Mouse (Mus musculus) adrenal gland, postnatal 10 days (tissue): ENCODE results near the gene Ttn. TPM values are rescaled to one million over a fixed set of nuclear protein-coding genes. Genes with fewer than 3 reads are reported as not detected.
A peak's percentile ranks its signal among the peaks of the same experiment; 100 is the strongest.

ENCODE experiments used
- DNase-seq: peaks from one replicate; pipeline ENCODE4 v3.0.0; 2021; ENCODE audit warnings: mixed read lengths
- total RNA-seq, 2 experiments: library from RNA; stranded (reverse); gene quantifications; 2 replicates each; pipeline ENCODE4 v1.2.3; 2021

Ttn gene
- total RNA-seq, 2 experiments from 2014 or later, result 87.1 to 370 TPM

DNA sequence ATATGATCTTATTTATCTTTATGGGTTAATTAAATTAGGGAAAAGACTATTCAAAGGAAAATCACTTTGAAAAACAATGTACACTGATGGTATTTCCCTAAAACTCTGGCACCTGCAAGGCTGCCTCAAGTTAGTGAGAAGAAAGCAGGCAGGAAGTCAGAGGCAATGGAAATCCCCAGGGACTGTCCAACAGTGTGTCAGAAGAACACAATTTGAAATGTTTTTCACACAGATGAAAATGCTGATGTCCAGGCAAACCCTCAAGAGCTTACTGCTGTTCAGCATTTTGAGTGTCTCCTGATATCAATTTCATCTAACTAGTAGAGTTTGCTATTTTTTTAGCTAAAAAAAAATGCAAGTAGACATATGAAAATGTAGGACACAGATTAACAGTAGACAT is 161.9 kb downstream of the Ttn start:
- DNase-seq, result no peak

DNA sequence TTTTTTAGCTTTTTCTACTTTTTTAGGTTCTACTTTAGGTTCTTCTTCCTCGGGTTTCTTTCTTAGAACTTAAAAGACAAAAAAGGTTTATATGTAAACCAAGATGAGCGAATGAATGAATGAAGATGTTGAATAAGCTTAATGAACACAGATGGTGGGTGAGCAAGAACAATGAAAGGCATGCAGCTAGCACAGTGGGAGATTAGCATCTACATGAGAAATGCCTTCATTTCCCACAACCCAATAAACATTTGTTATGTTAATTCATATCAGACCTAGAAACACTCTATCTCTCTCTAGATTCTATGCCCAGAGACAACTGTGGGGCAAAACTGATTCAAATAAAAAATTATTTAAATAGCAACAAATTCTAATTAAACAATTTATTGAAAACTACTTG is 164.6 kb downstream of the Ttn start:
- DNase-seq, result no peak

DNA sequence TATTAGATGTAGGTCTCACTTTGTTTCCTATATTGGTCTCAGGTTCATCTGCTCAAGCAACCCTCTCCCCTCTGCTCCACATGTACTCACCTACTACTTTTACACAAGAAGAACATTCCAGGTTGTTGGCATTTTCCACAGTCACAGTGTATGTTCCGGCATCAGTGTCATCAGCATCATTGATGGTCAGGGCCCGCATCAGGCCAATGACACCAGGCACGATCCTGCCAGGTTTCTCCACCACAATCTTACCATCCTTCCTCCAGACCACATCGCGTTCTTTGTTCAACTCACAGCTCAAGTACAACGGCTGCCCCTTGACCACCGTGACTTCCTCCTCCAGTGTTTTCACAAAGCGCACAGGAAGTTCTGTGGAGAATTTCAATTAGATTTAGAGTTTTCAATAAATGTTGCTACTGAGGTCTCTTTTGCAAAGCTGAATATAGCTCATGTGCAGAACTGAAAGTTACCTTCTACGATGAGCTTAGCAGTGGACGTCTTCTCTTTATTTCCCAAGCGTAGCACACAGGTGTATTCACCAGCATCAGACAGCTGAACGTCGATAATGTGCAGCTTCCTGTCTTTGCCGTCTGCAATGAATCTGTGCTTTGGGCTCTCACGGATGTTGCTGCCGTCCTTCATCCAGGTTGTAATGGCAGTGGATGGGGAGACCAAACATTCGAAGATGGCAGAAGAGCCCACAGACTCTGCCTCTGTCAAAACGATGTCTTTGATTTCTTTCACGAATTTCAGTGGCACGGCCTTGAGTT is 168.1 kb downstream of the Ttn start:
- DNase-seq, result no peak

DNA sequence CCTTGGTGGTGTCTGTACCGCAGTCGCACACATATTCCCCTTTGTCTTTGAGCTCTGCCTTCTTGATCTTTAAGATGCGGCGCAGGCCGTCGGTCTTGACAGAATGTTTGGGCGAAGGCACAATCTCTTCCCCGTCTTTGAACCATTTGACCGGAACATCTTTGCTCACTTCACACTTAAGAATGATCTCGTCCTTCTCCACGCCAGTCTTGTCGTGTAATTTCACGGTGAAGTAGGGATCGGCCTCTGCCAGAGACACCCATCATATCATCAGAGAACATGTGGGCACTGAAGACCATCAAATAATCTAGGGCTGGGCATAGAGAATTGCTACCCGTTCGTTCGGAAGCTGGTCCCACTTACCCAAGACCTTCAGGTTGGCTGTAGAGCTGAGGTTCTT is 171.2 kb downstream of the Ttn start:
- DNase-seq, result no peak

DNA sequence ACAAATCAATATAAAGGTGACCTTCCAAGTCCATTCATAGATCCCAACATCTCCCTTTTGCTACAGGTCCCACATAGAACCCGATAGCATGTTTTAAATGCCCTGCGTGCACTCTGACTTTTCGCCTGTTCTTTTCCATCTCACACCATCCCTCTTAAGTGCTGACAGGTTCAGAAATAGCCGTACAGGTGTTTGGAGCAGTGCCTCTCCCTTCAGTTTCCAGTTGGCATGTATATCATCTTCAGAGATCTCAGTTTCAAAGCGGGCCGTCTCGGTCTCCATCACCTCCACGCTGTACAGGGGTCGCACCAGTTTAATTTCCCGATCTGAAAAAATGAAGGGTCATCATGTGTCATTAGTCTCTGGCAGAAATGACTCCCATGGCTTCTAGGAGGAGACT is 174.0 kb downstream of the Ttn start:
- DNase-seq, result no peak

DNA sequence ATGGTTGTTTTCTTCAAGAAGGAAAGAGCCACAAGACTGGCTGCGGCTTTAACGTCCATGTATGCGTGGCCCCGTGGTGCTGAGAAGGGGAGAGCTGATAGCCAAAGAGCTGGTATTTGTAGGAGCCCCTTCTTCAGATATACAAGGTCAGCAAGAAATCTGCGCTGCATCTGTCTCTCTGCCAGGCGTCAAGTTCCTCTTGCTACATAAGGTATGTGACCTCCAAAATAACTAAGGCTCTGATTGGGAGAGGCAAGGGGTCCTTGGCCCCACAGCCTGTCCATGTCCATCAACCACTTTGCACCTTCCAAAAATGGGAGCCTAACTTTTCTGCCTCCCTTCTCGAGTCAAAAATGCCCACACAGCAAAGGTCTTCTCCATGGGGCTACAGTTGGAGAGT is 175.1 kb downstream of the Ttn start:
- DNase-seq, result no peak

DNA sequence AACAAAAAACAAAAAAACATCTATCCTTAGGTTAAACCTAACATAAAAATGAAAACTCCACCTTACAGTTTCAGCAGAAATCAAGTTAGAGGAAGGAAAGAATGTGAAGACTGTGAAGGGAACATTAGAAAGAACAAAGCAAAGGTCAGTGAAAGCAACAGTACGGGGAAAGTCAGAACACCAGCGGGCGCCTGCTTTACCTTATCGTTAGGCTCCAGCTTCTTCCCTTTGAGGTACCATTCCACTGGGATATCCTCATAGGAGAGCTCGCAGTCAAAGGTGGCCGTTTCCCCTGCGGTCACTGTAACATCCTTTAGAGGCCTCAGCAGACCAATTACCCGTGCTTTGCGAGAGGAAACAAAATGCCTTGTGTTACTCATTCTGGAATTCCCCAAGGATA is 175.5 kb downstream of the Ttn start:
- no peak for DNase-seq

DNA sequence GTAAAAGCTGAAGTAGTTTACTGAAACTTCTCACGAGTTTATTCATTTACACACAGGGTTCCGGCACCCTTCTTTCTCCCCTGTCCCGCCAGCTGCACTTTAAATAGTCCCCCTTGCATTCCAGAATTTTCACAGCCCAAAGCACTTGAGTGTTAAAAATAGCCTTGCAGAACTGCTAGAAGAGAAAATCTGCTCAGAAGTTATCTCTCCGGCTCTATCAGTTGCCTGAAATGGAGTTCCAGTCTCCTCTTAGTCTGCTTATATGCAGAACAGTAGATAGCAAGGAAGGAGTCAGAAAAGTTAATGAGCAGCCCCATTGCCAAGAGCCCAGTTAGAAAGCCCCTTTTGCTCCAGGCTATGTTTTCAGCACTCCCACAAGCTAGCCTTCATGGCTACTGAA is 176.0 kb downstream of the Ttn start:
- DNase-seq, result no peak

DNA sequence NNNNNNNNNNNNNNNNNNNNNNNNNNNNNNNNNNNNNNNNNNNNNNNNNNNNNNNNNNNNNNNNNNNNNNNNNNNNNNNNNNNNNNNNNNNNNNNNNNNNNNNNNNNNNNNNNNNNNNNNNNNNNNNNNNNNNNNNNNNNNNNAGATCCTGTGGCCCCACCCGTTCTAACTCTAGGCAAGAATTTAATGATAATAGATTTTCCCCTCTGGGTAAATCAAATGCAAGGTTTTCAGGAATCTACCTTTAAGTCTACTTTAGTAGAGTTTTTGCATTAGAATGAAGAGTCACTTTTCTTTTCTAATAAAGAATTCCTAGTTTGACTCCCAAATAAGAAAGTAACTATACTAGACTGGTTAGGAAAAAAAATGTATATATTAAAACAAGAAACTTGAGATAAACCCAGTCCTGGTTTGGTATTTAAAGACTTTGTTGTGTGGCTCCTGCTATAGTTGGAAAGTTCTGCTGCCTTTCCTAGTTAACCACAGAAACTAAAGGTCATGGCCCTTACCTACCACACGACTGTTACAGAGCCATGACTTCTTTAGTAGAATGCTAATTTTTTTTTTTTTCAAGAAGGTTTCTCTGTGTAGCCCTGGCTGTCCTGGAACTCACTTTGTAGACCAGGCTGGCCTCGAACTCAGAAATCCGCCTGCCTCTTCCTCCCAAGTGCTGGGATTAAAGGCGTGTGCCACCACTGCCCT is 177.0 kb downstream of the Ttn start:
- DNase-seq, result no peak

DNA sequence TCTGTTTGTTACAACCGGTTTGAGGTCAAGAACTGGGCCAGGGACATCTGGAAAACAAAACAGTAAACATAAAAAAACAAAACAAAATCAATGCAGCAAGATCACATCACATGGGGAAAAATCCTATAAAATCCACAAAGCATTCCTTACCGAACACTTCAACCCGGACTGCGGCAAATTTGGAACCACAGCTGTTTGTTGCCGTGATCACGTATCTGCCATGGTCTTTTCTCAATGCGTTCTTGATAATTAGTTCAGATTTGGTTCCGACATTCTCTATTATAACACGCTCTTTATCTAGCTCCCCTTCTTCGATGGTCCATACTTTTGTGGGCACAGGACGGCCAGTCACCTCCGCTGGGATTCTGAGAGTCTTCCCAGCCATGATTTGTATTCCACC is 198.2 kb downstream of the Ttn start:
- no peak for DNase-seq

DNA sequence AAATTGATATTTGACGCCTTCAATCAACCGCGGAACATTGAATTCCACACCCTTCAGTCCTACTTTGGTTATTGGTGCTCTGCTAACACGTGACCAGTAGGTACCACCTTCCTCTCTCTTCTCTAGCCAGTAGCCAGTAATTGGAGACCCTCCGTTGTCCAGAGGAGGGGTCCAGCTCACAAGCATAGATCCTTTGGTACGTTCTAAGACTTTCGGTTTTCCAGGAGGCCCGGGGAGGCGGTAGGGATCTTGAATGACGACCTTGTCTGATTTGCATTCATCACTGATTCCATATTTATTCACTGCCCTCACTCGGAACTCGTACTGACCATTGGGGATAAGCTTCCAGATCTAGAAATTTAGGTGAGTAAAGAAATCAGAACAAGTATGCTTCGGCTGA is 201.6 kb downstream of the Ttn start:
- no peak for DNase-seq

DNA sequence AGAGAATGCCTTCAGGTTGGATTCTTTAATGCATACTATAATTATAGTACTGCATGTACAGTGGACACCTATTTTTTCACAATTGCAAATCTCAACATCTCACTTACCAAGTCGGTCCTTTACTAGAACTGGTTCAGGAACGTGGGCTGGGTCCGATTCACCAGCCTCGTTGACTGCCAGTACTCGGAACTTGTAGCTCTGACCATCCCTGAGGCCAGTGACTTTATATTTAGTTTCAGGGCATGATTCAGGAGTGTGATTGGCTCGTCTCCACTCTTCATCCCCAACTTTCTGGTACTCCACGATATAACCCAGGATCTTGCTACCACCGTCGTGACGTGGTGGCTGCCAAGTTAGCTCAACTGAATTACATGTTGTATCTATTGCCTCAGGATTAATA is 212.5 kb downstream of the Ttn start:
- no peak for DNase-seq

DNA sequence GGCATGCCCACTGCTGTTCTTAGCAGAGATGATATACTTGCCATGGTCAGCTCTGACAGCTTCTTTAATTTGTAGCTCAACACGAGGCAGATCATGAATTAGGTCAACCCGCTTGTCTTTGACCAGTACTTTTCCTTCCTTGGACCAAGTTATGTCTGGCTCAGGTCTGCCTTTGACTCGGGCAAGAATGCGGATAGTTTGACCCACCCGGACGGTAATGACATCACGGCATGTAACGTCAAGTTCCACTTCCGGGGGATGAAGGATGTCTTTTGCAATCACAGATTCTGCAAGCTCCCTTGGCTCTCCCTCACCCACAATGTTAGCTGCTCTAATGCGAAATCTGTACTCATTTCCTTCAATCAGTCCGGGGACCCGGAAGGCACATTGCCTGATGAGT is 215.1 kb downstream of the Ttn start:
- DNase-seq, result no peak

DNA sequence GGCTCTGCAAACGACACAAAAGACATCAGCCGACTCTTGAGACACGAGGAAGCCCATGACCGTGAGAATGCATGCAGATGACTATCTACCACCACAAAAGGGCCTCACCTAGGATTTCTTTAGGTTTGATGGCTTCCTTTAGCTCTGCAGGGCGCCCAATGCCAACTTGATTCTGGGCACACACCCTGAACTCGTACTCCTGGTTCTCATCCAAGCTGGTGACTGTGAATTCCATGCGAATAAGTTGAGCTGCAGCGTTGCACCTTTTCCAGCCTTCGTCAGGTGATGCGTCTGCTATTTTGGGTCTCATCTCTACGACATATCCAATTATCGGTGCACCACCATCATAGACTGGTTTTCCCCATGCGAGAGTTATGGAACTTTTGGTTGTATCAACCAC is 217.8 kb downstream of the Ttn start:
- no peak for DNase-seq

DNA sequence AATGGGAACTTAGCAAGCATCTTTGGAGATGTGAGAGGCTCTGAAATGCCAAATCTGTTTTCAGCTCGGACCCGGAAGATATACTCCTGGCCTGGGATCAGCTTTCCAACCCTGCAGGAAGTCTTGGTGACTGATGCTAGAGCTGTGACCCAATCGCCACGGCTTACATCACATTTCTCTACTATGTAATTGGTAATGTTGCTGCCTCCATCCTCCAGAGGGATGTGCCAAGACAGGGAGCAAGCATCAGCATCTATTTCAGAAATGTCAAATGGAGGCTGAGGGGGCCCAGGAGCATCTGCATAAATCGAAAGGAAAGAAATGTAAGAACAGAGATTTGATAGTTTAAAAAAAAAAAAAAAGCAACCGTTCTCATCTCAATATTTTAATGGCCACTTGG is 220.2 kb downstream of the Ttn start:
- no peak for DNase-seq

DNA sequence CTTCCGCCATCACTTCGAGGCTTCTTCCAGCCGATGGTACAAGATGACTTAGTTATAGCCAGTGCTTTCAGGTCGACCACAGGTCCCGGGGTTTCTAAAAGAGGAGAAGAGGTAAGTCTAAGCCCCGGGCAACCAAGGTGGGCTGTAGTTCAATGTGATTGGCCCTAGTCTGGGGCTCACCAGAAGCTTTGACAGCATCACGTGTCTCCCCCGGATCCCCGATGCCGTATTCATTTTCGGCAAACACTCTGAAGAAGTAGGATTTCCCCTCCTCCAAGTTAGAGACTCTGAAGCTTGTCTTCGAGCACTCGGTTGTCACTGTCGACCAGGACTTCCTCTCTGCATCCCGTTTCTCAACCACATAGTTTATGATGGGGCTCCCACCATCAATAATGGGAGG is 225.9 kb downstream of the Ttn start:
- DNase-seq, result no peak

DNA sequence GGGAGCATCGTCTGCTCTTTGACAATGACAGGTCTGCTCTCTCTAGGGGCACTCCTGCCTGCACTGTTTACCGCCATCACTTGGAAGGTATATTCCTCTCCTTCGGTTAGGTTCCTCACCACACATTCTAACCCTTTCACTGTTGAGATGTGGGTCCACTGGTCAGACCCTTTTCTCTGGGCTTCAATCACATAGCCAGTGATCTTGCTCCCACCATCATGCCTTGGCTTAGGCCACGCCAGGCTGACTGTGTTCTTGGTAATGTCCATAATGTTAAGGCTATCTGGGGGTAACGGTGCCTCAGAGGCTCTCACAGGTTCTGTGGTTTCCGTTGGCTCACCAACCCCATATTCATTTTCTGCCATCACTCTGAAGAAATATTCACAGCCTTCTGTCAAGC is 230.4 kb downstream of the Ttn start:
- DNase-seq, result no peak

DNA sequence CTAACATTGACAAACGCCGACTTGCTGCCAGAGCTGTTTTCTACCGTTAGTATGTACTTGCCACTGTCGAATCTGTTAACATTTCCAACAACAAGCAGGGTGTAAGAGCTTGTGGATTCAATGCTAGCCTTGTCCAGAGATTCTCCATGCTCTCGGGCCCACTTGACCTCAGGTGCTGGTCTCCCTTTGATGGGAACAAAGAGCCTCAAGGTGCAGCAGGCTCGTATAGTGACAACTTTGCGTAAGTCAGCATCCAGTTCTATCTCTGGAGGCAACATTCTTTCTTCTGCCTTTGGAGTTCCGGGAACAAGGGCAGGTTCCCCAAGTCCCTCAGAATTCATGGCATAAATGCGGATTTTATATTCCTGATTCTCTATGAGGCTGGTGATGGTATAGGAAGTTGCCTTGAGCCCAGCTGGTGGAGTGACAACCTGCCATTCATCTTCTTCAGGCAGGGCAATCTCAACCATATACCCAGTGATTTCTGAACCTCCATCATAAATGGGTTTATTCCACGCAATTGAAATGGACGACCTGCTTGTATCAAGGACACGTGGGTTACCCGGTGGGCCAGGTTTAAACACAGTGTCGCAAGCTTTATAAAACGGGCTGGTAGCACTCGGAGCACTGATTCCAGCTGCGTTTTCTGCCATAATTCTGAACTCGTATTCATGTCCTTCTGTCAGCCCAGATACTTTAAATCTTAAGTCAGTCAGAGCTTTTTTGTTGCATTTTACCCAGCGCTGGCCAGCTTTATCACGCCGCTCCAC is 232.8 kb downstream of the Ttn start:
- DNase-seq, result no peak

DNA sequence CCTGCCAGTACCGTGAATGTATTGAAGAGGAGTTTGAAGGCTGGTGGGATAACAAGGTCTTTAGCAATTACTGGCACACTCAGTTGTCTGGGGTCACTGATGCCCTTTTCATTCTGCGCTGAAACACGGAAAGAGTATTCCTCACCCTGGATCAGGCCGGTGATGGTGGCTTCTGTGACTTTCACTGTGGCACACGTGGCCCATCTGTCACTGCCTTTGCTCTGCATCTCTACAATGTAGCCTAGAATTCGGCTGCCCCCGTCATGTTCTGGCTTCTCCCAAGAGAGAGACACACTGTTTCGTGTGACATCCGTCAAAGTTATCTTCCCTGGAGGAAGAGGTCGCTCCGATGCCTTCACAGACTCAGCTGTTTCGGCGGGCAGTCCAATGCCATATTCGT is 233.7 kb downstream of the Ttn start:
- DNase-seq, result no peak

DNA sequence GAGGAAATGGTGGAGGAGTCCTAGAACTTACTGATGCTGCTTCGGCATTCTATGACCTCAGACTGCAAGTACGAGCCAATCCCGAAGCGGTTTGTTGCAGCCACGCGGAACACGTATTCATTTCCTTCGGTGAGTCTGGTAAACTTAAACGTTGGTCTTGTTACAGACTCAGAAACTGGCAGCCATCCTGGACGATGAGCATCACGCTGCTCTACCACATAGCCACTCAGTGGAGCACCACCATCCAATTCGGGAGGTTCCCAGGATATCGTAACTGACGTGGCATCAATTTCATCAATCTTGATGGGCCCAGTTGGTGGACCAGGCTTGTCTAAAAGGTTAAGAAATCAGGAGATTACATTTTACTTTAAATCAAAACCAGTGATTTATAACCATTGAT is 262.7 kb downstream of the Ttn start:
- no peak for DNase-seq

DNA sequence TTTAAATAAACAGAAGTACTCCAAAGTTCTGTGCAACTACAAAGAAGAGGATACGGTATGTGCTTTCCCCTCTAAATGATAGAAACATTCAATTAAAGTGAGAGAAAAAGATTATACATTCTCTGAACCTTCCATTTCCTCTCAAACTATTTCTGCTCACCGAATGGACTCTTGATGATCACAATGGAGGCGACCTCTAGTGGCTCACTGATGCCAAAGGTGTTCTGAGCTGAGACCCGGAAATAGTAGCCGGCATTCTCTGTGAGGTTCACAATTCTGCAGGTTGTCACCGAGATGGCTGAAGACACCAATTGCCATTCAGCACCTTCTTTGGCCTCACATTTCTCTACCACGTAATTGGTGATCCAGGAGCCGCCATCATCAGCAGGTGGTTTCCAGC is 267.4 kb downstream of the Ttn start:
- peak; percentile 6 for DNase-seq

DNA sequence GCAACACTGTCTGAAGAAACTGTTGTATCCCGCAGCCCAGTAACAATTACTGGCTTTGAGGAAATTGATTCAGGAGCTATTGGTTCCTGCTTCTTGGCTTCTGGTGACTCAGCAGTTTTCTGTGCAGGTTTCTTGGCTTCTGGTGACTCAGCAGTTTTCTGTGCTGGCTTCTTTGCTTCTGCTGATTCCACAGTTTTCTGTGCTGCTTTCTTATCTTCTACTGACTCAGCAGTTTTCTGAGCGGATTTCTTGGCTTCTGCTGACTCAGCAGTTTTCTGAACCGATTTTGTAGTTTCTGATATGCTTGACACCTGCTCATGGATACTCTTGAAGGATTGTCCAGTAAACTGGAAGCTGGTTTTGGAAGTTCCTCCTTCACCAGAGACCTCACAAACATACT is 273.8 kb downstream of the Ttn start:
- DNase-seq, result no peak

DNA sequence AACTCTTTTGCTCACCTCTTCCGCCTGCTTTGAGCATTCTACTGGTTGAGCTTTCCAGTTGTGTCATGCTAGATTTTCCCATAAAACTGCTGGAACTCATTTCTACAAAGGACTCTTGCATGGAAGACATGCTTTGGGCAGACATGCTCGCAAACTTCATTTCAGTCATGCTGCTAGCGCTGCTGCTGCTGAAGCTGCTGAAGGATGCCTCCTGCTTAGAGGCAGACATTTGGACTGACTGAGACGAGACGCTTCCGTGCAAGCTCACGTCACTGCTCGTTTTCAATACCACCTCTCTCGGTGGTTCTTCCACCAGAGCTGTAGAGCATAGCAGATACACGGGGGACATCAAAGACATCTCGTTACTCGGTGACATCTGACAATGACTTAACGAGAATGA is 276.7 kb downstream of the Ttn start:
- no peak for DNase-seq

DNA sequence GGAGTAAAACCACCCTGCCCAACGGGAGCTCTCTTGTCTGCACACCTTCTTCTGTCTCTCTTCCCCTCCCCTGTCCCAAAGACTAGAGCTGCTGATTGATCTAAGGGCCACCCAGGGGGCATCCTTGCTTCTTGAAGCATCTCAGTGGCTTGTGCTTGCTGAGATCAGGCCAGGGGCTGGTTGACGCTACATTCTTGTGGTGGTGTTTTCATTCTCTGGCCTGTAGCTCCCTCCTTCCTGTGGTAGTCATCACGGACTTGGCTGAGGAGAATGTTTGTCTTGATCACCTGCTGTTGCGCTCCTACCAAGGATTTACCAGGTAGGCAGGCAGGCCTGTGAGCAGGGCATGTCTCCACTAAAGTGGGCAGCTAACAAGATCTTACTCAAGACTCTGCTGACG is 279.6 kb downstream of the Ttn start:
- no peak for DNase-seq
